Mouse (Mus musculus): ENCODE data around the gene 9130230L23Rik. TPM values are rescaled to one million over a fixed set of nuclear protein-coding genes. Genes with fewer than 3 reads are reported as not detected.

Gene 9130230L23Rik
- total RNA-seq (2015), result 0.40 TPM in 1 of 2 replicates, not detected in the other
- total RNA-seq (2017), result 0.22 and 2.0 TPM in 2 replicates

- ATAC-seq (ENCODE audit: poor library complexity, severe bottlenecking), result no peak
Observed at GRCm38 (mm10) chr5:66004134-66004925, at the start of gene 9130230L23Rik. Gene 9130230L23Rik, minus strand, starts transcription at chr5:66004285.

DNA sequence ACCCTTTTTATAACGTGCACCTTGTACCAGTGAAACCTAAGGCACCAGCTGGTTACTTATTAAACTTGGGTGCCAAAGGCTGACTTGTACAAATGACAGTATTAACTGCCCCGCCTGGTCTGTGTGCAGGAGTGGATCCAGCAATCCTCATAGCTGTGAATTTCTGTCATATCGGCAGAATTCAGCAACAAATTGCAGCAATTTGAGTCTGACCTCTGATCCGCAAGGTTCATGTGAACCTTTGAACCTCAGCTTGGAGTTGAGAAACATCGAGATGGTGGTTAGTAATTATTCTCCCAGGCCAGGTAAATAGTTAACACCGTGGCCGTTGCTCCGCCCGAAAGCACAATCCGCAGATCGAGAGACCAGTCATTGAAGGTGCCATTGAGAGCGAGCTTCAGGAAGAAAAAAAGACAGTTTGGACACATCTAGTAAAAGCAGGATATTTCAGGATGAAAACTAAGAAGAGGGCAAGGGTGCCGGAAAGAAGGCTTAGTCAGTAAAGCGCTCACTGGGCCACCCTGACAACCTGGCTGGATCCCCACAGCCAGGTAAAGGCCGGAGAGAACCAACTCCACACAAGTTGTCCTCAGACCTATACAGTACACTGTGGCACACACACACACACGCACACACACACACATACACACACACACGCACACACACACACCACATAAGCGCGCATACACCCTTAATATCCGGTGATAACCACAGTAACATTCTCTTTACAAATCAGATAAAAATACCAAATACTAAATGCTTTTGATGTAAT, 48.9 kb upstream of the 9130230L23Rik start:
- ATAC-seq (ENCODE audit: poor library complexity, severe bottlenecking), result no peak

- no peak for ATAC-seq (ENCODE audit: poor library complexity, severe bottlenecking)
Observed at GRCm38 (mm10) chr5:66050841-66051240, 46.8 kb upstream of the 9130230L23Rik start.

DNA sequence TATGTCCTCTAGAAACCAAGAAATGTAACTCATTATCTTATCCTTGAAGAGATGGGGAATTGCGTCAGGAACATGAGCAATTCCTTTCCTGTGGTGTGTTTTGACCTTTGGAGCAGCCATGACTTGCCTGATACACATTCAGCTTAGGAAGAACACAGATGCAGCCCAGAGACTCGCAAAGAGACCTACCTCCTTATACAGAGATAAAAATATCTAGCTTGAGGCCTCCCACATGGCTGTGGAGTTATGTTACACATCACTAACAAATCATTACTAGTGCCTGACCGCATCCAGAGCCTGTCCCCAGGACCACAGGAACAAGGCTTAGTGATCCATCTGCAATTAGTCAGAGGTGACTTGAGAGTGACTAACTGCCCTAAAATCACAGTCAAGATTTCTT, 42.3 kb upstream of the 9130230L23Rik start:
- no peak for ATAC-seq (ENCODE audit: poor library complexity, severe bottlenecking)

DNA sequence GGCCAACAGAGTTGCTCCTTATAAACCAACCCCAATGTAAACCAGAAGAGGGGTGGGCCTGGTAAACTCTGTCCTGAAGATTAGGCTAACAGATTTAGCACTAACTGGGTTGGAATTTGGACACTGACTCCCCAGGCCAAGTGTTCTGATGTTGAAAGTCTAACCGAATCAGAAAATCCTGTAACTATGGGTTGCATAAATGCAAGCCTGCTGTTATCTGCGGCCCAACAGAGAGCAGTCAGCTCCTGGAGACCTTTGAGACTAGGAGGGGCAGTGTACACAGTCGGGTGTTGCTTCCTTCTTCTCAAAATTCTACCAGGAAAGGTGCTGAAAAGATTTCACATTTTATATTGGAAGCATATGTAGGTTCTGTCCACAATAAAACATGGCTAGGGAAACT, 39.8 kb upstream of the 9130230L23Rik start:
- ATAC-seq (ENCODE audit: poor library complexity, severe bottlenecking), result no peak

DNA sequence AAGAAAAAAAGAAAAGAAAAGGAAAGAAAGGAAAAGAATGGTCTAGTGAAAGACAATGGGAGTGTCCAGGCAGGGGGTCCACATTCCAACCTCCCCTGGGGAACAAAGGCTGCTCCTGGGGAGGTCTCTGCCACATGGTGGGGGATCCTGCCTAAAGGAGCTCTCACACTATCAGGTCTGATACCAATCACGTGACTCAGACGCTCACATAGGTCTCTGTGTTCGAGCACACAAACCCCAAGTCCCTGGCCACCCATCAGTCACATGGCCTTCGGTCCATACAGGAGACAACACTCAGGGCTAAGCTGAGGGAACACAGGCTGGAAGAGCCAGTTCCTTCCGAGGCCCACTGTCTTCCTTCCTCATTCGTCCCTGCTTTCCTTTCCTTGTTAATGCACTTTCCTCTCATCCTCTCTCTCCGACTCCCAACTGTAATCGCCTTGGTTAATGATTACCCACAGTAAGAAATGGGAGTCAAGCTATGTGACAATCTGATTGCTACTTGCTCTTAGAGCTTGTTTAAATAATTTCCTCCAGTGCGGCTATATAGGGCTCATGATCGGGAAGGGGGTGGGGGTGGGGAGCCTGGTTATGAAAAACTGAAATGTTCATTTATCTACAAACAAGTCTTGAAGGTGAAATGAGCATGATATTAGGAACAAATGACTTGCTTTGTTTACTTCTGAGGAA, 38.7 kb upstream of the 9130230L23Rik start:
- no peak for ATAC-seq (ENCODE audit: poor library complexity, severe bottlenecking)

- no peak for ATAC-seq (ENCODE audit: poor library complexity, severe bottlenecking)
Observed at GRCm38 (mm10) chr5:66040744-66041279, 36.7 kb upstream of the 9130230L23Rik start.

GRCm38 (mm10) chr5:66039813-66040212, 35.7 kb upstream of the 9130230L23Rik start:
- ATAC-seq (ENCODE audit: poor library complexity, severe bottlenecking), result no peak

GRCm38 (mm10) chr5:66037066-66037465, 33.0 kb upstream of the 9130230L23Rik start:
- no peak for ATAC-seq (ENCODE audit: poor library complexity, severe bottlenecking)

DNA sequence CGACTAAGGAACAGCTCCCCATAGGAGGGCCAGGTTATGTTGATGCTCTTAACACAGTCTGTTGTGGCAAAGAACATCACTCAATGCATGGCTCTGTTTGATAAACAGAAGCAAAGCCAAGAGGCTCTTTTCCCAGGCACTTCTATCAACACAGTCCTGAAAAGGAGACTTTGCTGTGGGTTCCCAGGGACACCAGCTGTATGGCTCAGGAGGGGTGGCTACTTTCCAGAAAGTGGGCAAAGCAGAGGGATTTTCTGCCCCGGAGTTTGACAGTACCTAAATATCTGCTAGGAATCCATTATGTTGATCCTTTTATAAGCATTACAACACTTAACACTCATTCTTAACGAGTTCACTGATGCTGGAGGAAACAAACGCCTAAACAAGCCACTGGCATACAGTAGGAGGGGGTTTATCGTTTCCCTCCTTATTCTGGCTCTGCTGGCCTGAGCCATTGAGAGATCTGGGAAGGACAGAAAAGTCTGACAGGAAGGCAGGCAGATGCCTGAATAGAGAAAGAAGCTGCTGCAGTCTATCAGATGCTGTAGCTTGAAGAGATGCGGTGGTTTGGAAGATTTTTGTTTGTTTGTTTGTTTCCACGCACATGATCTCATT, 32.5 kb upstream of the 9130230L23Rik start:
- no peak for ATAC-seq (ENCODE audit: poor library complexity, severe bottlenecking)

- no peak for ATAC-seq (ENCODE audit: poor library complexity, severe bottlenecking)
Observed at GRCm38 (mm10) chr5:66034375-66035195, 30.5 kb upstream of the 9130230L23Rik start.

GRCm38 (mm10) chr5:66032826-66033225, 28.7 kb upstream of the 9130230L23Rik start:
- no peak for ATAC-seq (ENCODE audit: poor library complexity, severe bottlenecking)

DNA sequence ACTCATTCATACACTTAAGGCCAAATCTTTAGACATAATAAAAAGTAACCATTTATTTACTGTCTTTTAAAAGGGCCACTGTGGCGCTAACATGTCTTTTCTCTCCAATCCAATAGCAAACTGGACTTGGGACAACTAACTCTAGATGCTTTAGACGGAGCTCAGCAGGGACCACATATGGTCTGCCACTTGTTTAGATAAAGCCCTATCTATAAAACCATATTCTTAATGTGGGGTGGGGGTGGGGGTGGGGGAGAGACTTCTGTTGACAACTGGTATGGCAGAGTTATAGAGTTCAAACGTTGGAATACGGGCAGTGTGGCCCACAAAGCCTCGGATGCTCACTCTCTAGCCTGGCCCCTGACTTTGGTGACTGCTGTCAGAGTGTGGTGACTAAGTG, 27.6 kb upstream of the 9130230L23Rik start:
- ATAC-seq (ENCODE audit: poor library complexity, severe bottlenecking), result no peak

- ATAC-seq (ENCODE audit: poor library complexity, severe bottlenecking), result no peak
Observed at GRCm38 (mm10) chr5:66028232-66028631, 24.1 kb upstream of the 9130230L23Rik start.

GRCm38 (mm10) chr5:66027206-66027605, 23.1 kb upstream of the 9130230L23Rik start:
- no peak for ATAC-seq (ENCODE audit: poor library complexity, severe bottlenecking)

DNA sequence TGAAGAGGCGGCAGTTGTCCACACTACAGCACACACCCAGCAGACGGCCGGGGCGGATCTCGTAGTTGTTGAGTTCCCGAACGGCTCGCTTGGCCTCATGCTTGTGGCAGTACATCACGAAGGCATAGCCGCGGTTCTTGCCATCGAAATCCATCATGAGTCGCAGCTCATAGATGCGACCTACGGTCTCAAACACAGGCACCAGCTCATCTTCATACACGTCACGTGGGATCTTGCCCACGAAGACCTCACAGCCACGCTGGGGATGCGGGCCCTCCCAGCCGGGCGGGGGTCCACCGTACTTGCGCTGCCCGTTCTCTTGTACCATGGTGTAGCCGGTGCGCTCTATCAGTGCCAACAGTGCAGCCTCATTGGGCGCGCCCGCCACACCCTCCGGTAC, 22.7 kb upstream of the 9130230L23Rik start:
- ATAC-seq (ENCODE audit: poor library complexity, severe bottlenecking), result no peak

GRCm38 (mm10) chr5:66015449-66015961, 11.4 kb upstream of the 9130230L23Rik start:
- peak; percentile 71 for ATAC-seq (ENCODE audit: poor library complexity, severe bottlenecking)

GRCm38 (mm10) chr5:66014437-66014836, 10.4 kb upstream of the 9130230L23Rik start:
- ATAC-seq (ENCODE audit: poor library complexity, severe bottlenecking), result no peak

DNA sequence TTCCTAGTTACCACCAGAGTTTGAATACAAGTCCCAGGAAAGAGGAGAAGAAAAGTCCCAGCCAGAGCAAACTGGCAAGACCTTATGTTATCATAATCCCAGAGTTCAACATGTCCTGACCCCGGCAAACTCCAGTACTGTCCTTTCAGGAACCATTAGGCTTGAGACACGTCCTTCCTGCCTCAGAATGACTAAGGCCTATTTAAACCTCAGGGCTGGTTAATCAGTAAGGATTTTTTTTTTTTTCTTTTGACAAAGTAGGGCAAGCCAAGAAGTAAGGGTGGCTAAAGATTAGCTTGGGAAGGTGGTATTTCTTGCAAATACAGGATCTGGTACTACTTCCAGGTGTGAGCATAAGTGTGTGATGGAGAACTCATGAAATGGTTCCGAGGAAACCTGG, 9.9 kb upstream of the 9130230L23Rik start:
- 0 out of 2 replicates have a peak, but pooled peaks have one; percentile 43 for ATAC-seq (ENCODE audit: poor library complexity, severe bottlenecking)

All from megakaryocyte, adult 5-6 weeks (primary cell).